Mouse (Mus musculus) neural tube, embryonic 14.5 days (tissue): ENCODE results near the gene Cd3e. TPM values are rescaled to one million over a fixed set of nuclear protein-coding genes. Genes with fewer than 3 reads are reported as not detected.

Source experiments
- polyA plus RNA-seq: library from polyadenylated mRNA; unstranded; fragments of >200 nt; fragmentation: Nextera tagmentation; extraction: Ambion mirVana; gene quantifications from 2 replicates; pipeline ENCODE4 v1.2.1, GENCODE M21; 2014

Gene Cd3e
- polyA plus RNA-seq, 1 experiment from 2014 or later: 0.31 TPM

Other genes with a start within 250 kb of the Cd3e start
- 153 and 177 TPM in 2 replicates for gene Arcn1, start 241.8 kb downstream of the Cd3e start, polyA plus RNA-seq
- gene Ift46, start 241.7 kb downstream of the Cd3e start, polyA plus RNA-seq: 160 and 170 TPM in 2 replicates
- gene Tmem25, start 210.3 kb downstream of the Cd3e start, polyA plus RNA-seq: 19.1 and 21.1 TPM in 2 replicates
- gene Ttc36, start 206.6 kb downstream of the Cd3e start, polyA plus RNA-seq: 1.1 TPM in 1 of 2 replicates, not detected in the other
- 16.5 and 23.1 TPM in 2 replicates for gene Kmt2a, start 128.3 kb downstream of the Cd3e start, polyA plus RNA-seq
- gene Atp5l, start 88.9 kb downstream of the Cd3e start, polyA plus RNA-seq: 756 and 860 TPM in 2 replicates
- 48.3 and 52.8 TPM in 2 replicates for gene Ube4a, start 44.0 kb downstream of the Cd3e start, polyA plus RNA-seq
- 0.22 TPM in 1 of 2 replicates, not detected in the other for gene Cd3g, start 29.2 kb downstream of the Cd3e start, polyA plus RNA-seq
- gene Cd3d, start 27.8 kb downstream of the Cd3e start, polyA plus RNA-seq: not detected in 2 replicates
- gene Mpzl2, start 30.2 kb upstream of the Cd3e start, polyA plus RNA-seq: 0.99 TPM in 1 of 2 replicates, not detected in the other
- gene Mpzl3, start 45.6 kb upstream of the Cd3e start, polyA plus RNA-seq: 1.0 and 1.4 TPM in 2 replicates
- 0.22 TPM in 1 of 2 replicates, not detected in the other for gene Jaml, start 69.6 kb upstream of the Cd3e start, polyA plus RNA-seq
- gene Scn2b, start 108.2 kb upstream of the Cd3e start, polyA plus RNA-seq: 9.3 and 11.2 TPM in 2 replicates
- 0.08 and 0.13 TPM in 2 replicates for gene Scn4b, start 128.8 kb upstream of the Cd3e start, polyA plus RNA-seq
- gene BC049352, start 172.4 kb upstream of the Cd3e start, polyA plus RNA-seq: not detected in 2 replicates
- gene Tmprss4, start 194.5 kb upstream of the Cd3e start, polyA plus RNA-seq: not detected in 2 replicates